Mouse (Mus musculus) bone marrow, adult 2 months (tissue): ENCODE data around the gene Fgf18. TPM values are rescaled to one million over a fixed set of nuclear protein-coding genes. Genes with fewer than 3 reads are reported as not detected.

ENCODE experiments used
- H3K27ac ChIP-seq: fragments of 200-500 bp; 2 replicates; pipeline ENCODE4 v1.5.1; 2012; ENCODE audit warnings: low read depth, mild to moderate bottlenecking, control low read depth, inconsistent platforms, low read length; ENCODE audit not compliant: control insufficient read depth, poor library complexity, insufficient read depth
- H3K4me1 ChIP-seq: fragments of 200-500 bp; 2 replicates; pipeline ENCODE4 v1.6.1; 2011; ENCODE audit warnings: low read length; ENCODE audit not compliant: control insufficient read depth, insufficient read depth
- H3K4me3 ChIP-seq: fragments of 200-500 bp; replicated peaks from 2 replicates; pipeline ENCODE3; 2011; ENCODE audit warnings: mild to moderate bottlenecking, low read depth, low read length, control low read depth; ENCODE audit not compliant: control insufficient read depth
- CTCF ChIP-seq: fragments of 200-500 bp; IDR thresholded peaks from 2 replicates; pipeline ENCODE4 v1.5.1; 2011; ENCODE audit warnings: low read length, control low read depth; ENCODE audit not compliant: control insufficient read depth, insufficient read depth
- POLR2A ChIP-seq: fragments of 200-500 bp; IDR thresholded peaks from 2 replicates; pipeline ENCODE4 v1.6.1; 2011; ENCODE audit warnings: low read depth, mild to moderate bottlenecking, control low read depth, low read length, borderline replicate concordance; ENCODE audit not compliant: control insufficient read depth
- WGBS: fragments of 180-500 bp; shearing (Covaris S2); methylation state at CpG from one replicate; pipeline ENCODE4 v1.1.7; 2018; 5-methylcytosine and 5-hydroxymethylcytosine counted together
- polyA plus RNA-seq: library from polyadenylated mRNA; stranded (reverse); fragments of >200 nt; gene quantifications from 2 replicates; pipeline ENCODE4 v1.2.4, GENCODE M21; 2011; ENCODE audit warnings: low replicate concordance; ENCODE audit not compliant: missing spikeins, insufficient read depth, insufficient read length

The Fgf18 gene
- polyA plus RNA-seq, 1 experiment = not detected

DNA sequence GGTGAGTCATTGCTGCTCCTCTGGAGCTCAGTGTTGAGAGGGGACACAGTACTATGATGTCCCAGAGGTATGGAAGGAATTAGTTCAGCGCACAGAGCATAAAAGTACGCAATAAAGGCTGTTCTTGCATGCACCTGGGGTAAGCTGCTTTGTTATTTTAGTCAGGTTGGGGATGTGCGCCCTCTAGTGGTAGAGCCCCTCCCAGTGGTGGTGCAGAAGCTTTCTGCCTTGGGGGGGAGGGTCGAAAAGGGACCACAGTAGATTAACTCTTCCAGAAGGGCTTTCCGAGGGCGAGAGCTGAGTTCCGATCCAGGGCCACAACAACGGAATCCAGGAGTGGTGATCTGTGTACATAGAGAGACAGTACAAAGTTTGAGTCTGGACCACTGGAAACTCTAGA lies 49.3 kb downstream of the Fgf18 start:
- H3K4me1 ChIP-seq = no peaks in the 10 kb centered on the region
- WGBS = 39% methylated on average over 8 of the region's 8 CpGs
- TF ChIP-seq POLR2A = no peak
- peak; percentile 71 for TF ChIP-seq CTCF
- H3K27ac ChIP-seq = no peak overlapping the region
- H3K4me3 ChIP-seq = no peak overlapping the region

GRCm38 (mm10) chr11:33089856-33090255 lies 57.3 kb downstream of the Fgf18 start:
- TF ChIP-seq CTCF = no peak
- TF ChIP-seq POLR2A = no peak

GRCm38 (mm10) chr11:33088181-33088580 lies 59.0 kb downstream of the Fgf18 start:
- Histone ChIP-seq H3K4me1 (no peaks in the 10 kb centered on the region), H3K27ac (no peak overlapping the region), H3K4me3 (no peak overlapping the region)
- TF ChIP-seq CTCF (no peak), POLR2A (no peak)
- WGBS = 32% methylated on average over 1 of the region's 1 CpGs

More at GRCm38 (mm10) chr11:33089856-33090255, 57.3 kb downstream of the Fgf18 start:
- Histone ChIP-seq H3K4me1 (no peaks in the 10 kb centered on the region), H3K4me3 (no peak overlapping the region), H3K27ac (no peak overlapping the region)
- WGBS = 40% methylated on average over 6 of the region's 6 CpGs

DNA sequence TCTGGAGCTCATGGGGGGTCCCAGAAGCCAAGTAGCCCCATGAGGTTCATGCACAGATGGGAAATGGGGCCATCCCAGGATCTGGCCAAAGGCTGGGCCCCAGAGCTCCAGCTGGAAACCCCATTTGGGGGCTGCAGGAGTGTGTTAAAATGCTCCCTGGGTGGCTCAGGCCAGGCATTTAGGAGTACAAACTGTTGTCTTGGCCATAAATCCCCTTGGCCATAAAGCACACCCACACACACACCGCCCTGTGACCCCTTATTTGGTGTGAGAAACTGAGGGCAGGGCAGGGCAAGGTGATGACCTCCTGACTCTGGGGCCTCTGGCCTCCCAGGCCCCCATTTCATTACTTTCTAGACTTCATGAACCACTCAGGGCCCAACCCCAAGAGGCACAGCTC lies 61.2 kb downstream of the Fgf18 start:
- H3K4me3 ChIP-seq = no peak overlapping the region
- TF ChIP-seq POLR2A (no peak), CTCF (no peak)
- no peak overlapping the region for H3K27ac ChIP-seq
- H3K4me1 ChIP-seq = no peaks in the 10 kb centered on the region
- WGBS = 65% methylated on average over 1 of the region's 1 CpGs

- Histone ChIP-seq H3K27ac (no peak overlapping the region), H3K4me1 (no peaks in the 10 kb centered on the region), H3K4me3 (no peak overlapping the region)
- TF ChIP-seq POLR2A (no peak), CTCF (no peak)
- 53% methylated on average over 4 of the region's 4 CpGs for WGBS
Observed at GRCm38 (mm10) chr11:33085514-33085913, 61.7 kb downstream of the Fgf18 start.

DNA sequence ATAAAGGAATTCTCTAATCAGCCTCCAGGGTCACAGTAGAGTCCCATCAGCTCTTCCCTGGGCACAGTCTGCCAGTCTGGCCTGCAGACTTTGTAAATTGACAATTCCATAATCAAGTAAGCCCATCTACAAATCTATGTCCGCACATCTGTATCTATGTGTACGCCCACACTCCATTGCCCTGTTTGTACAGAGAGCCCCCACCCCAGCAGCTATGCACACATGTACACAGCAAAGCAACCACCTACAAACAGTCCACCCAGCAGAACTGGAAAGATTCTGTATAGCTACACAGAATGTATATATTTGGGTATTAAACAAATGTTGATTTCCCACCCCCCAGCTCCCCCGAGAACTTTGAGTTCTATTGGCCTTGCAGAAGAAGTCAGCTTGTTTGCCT lies 62.1 kb downstream of the Fgf18 start:
- WGBS = 84% methylated on average over 3 of the region's 3 CpGs
- no peak overlapping the region for H3K27ac ChIP-seq
- TF ChIP-seq POLR2A (no peak), CTCF (no peak)
- no peak overlapping the region for H3K4me3 ChIP-seq
- H3K4me1 ChIP-seq = no peaks in the 10 kb centered on the region

- no peak for TF ChIP-seq CTCF
- no peak for TF ChIP-seq POLR2A
- Histone ChIP-seq H3K27ac (no peak overlapping the region), H3K4me3 (no peak overlapping the region), H3K4me1 (no peaks in the 10 kb centered on the region)
- 50% methylated on average over 2 of the region's 2 CpGs for WGBS
Observed at GRCm38 (mm10) chr11:33084041-33084440, 63.2 kb downstream of the Fgf18 start.

DNA sequence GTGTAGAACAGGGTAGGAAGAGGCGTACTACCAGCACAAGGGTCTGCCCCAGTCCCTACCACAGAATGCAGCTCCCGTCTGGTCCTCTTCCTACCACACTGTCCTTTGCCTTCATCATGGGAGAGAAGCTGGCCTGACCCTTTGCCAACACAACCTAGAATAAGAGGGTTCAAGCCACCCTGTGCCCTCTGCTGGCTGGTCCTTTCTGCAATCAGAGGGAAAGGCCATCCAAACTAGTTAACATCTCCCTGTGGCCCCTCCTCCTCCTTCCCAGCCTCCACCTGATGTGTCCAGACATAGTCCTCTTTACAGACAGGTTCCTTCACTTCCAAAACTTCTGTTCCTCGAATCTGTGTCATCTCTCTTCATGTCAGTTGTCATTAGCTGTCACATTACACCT lies 66.0 kb downstream of the Fgf18 start:
- no peak overlapping the region for H3K4me3 ChIP-seq
- no peak overlapping the region for H3K27ac ChIP-seq
- H3K4me1 ChIP-seq = no peaks in the 10 kb centered on the region
- 60% methylated on average over 3 of the region's 3 CpGs for WGBS
- TF ChIP-seq POLR2A = no peak
- no peak for TF ChIP-seq CTCF

- WGBS = 62% methylated on average over 16 of the region's 16 CpGs
- H3K27ac ChIP-seq = no peak overlapping the region
- H3K4me3 ChIP-seq = no peak overlapping the region
- no peaks in the 10 kb centered on the region for H3K4me1 ChIP-seq
- TF ChIP-seq CTCF (no peak), POLR2A (no peak)
Observed at GRCm38 (mm10) chr11:33080046-33080808, 67.0 kb downstream of the Fgf18 start.
